Mouse (Mus musculus) left cerebral cortex, adult 9 months (tissue): ENCODE results near the gene Glis2.
A peak's percentile ranks its signal among the peaks of the same experiment; 100 is the strongest.

Source experiments
- DNase-seq, 2 experiments: peaks; one replicate each; pipeline ENCODE4 v3.0.0; 2022; ENCODE audit warnings: low spot score in 2 of 2

Gene Glis2

DNA sequence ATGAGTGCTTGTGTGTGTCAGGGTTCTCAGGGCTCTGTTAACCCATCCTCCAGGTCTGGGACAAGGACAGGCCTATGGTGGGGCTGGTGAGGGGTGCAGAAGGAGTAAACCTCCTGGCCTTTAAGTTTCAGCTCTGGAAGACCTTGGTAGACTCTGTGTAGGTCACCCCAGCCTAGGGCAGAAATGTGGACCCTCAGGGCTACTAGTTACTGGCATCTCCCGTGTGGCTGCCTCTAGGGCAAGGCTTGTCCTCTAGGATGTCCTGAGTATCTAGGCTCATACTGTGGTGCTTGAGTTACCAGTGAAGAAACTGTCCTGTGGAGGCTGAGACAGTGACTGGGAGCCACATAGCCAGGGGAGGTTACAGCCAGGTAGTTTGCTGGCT lies 8.9 kb downstream of the Glis2 start:
- DNase-seq: no peak

- no peak for DNase-seq
Measured at GRCm38 (mm10) chr16:4604293-4604837, 9.9 kb downstream of the Glis2 start.

GRCm38 (mm10) chr16:4605514-4606131 lies 11.1 kb downstream of the Glis2 start:
- DNase-seq: no peak

GRCm38 (mm10) chr16:4606431-4607084 lies 12.0 kb downstream of the Glis2 start:
- DNase-seq: no peak

DNA sequence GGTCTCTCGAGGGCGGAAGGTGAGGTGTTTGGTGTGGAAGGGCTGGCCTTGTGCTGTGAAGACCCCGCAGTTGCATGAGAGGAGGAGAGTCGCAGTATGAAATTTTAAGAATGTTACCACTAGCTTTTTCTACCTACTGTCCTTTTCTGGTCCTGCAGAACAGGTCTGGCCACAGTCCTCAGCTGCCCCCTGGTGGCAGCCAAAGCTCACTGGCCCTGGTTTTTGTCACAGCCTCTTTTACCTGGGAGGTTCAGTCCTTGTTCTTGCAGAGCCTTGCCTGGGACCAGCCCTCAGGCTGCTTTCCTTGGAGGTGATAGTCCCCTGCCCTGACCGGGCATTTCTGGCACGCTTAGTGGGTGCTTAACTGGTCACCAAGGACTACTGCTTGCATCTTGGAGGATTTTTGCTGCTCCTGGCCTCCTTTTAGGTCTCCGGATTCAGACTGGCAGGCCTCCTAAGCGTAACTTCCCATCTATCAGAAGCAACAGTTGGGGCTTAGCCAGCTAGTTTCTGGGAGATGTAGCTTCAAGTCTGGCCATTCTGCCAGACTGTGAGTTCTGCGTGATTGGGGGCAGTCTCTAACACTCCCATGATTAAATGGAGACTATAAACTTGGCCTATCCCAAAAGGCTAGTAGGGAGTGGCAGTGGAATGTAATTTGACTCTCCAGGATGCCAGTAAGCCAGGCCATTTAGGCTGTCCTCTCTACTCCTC lies 13.5 kb downstream of the Glis2 start:
- peak in 1 of 2 experiments; percentile 86 for DNase-seq

GRCm38 (mm10) chr16:4608532-4609059 lies 14.1 kb downstream of the Glis2 start:
- no peak for DNase-seq

DNA sequence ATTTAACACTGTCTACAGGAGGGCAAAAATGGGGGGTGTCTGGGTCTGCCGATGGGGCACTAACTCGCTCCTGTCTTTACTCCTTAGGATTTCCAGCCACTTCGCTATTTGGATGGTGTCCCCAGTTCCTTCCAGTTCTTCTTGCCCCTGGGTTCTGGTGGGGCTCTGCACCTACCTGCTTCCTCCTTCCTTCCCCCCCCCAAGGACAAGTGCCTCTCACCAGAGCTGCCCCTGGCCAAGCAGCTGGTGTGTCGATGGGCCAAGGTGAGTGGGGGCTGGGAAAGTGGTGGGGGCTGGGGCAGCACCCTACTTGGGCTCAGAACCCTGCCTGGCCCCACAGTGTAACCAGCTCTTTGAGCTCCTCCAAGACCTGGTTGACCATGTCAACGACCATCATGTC lies 16.7 kb downstream of the Glis2 start:
- DNase-seq: no peak

DNA sequence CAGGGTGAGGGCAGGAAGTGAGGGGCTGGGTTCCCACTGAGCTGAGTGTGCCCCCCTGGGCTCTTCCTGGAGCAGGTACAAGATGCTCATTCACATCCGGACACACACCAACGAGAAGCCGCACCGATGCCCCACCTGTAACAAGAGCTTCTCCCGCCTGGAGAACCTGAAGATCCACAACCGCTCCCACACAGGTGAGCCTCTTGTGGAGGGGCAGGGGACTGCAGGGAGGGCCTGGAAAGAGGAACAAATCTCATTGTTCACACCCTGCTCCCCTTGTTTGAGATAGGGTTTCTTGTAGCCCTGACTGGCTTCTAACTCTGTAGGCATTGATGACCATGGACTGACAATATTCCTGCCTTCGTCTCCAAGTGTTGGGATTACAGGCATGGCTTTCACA lies 17.2 kb downstream of the Glis2 start:
- DNase-seq: no peak

GRCm38 (mm10) chr16:4613736-4614135 lies 19.2 kb downstream of the Glis2 start:
- no peak for DNase-seq

GRCm38 (mm10) chr16:4614639-4615038 lies 20.1 kb downstream of the Glis2 start:
- DNase-seq: no peak

DNA sequence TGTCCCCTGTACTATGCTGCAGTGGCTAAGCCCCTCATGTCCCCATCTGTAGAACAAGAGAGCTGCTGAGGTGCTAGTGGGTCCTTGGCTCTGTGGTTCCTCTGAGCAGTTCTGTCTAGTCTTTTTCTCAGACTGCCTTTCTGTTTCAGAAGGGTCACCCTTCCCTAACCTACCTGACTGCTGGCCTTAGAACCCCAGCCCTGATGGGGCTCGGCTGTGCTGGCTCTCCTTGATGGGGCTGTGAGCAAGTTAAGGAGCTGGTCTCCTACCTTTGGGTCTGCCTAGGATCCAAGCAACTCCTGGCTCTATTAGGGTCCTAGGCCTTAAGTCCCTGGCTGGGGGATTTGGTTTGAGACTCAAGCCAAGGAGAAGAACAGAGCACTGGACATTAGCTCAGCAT lies 20.8 kb downstream of the Glis2 start:
- no peak for DNase-seq

- DNase-seq: no peak
Measured at GRCm38 (mm10) chr16:4616829-4617228, 22.3 kb downstream of the Glis2 start.

GRCm38 (mm10) chr16:4624074-4624473 lies 29.6 kb downstream of the Glis2 start:
- DNase-seq: no peak

GRCm38 (mm10) chr16:4624481-4625110 lies 30.1 kb downstream of the Glis2 start, which contains the start of gene Pam16:
Gene Pam16 (minus strand): TSS chr16:4624988.
- DNase-seq: peak; percentile 87 to 92

- DNase-seq: no peak
Measured at GRCm38 (mm10) chr16:4627105-4627504, 32.6 kb downstream of the Glis2 start.

- no peak for DNase-seq
Measured at GRCm38 (mm10) chr16:4628898-4629419, 34.4 kb downstream of the Glis2 start.

DNA sequence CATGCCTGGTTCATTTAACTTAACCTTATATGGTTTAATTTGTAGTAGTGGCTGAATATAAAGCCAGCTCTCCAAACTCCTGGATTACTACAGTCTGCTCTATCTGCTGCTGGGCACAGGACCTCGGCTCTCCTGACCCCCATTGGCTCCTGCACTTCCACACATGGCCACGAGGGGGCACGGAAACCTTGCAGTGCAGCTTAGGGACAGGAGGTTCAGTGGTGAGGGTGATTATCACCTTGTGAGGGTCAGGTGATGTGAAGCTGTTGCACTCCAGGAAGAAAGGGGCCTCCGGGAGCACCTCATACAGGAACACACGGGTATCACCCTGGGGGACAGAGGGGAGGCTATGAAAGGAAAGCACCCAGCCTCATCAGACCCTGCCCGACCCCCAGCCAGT lies 35.4 kb downstream of the Glis2 start:
- DNase-seq: peak in 1 of 2 experiments; percentile 82

DNA sequence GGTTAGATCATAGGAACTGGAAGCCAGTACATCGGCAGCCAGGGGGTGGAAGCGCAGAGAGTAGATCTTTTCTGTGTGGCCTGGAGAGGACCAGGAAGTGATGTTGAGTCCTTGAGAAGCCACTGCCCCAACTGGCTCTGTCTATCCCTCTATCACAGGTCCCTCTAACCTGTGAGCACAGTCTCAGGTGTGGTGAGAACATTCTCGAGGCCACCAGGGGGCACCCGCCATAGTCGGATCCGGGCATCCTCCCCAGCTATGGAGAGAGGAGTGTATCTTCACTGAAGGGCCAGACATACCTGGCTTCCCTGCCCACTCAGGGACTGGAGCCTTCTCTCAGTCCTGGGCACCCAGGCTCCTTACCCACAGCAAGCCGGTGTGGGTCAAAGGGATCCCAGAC lies 37.5 kb downstream of the Glis2 start:
- peak in 1 of 2 experiments; percentile 31 for DNase-seq

DNA sequence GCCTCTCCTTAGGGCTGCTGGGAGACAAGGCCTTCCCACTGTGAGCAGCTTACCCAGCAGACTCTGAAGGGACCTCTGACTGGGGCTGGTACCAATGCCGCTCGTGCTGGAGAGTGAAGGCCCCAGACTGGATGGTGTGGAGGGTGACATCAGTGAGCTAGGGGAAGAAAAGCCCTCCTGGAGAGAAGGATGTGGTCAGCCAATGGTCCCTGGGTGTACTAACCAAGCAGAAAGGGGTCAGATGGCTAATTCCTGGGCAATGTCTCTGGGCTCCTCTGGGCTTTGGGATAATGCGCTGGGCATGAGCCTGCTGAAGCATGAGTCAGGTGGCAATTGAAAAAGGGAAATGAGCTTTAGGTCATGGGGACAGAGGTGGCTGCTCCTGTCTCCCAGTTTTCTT lies 39.1 kb downstream of the Glis2 start:
- no peak for DNase-seq

GRCm38 (mm10) chr16:4634681-4635080 lies 40.2 kb downstream of the Glis2 start:
- DNase-seq: no peak

GRCm38 (mm10) chr16:4635760-4636159 lies 41.2 kb downstream of the Glis2 start:
- DNase-seq: no peak
